Mouse (Mus musculus) gastrocnemius, postnatal 25 days (tissue): ENCODE results near the gene Gm20696. TPM values are rescaled to one million over a fixed set of nuclear protein-coding genes. Genes with fewer than 3 reads are reported as not detected.

Source experiments
- DNase-seq: peaks from one replicate; pipeline ENCODE4 v3.0.0; 2022
- total RNA-seq, 2 experiments: library from RNA; stranded (reverse); gene quantifications; 1 replicate in 1 of 2; 2 replicates in 1 of 2; pipeline ENCODE4 v1.2.3; 2021

The Gm20696 gene
- total RNA-seq, 2 experiments from 2014 or later: 1.6 to 2.0 TPM

DNA sequence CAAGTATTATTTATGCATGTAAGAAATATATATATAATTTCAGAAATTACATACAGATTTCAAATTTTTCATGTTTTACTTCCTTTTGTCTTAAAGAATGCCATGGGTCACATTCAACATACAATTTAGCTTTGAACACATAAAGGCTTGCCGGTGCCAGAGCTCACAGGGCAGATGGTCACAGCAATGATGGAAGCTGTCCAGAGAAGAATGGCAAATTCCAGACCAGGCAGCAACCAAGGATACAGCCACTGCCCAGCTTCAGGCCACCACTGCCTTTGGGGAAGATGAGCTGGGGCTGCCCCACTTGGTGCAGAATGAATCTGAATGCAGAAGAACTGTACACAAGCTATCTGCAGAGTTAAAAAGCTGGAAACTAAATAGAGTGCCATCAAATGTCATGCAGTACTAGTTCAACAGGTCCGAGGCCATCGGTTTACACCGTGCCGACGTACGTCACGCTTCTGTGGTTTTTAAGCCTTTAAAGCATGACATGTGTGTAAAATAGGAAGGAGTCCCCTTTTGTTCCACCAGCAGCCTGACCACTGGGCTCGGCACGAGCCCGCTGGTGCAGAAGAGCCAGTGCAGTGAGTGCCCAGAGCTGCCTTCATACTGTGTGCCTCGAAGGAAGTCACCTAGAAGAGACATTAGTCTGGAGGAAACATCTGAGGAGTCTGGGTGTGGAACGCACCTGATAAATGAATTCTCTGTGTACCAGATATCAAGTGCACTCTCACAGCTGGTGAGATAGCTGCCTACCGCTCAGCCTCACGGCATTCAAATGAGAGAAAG, 383.5 kb downstream of the Gm20696 start:
- DNase-seq: no peak

DNA sequence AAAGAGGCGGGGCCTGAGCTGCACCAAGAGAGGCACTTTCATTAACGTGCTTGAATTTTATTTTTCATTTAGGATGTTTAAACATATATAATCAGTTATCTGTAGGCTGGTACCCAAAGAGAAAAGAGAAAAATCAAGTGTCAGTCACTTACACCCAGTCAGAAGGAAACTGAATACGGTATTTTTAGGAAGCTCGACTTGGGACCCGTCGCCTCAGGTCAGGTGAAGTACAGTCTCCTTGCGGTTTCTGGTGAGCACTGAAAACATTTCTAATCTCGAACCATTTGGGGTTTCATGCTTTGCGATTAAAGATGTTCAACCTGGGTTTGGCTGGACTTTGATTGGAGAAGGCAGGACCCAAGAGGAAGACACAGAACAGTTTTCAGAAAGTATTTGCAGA, 385.2 kb downstream of the Gm20696 start:
- DNase-seq: no peak

DNA sequence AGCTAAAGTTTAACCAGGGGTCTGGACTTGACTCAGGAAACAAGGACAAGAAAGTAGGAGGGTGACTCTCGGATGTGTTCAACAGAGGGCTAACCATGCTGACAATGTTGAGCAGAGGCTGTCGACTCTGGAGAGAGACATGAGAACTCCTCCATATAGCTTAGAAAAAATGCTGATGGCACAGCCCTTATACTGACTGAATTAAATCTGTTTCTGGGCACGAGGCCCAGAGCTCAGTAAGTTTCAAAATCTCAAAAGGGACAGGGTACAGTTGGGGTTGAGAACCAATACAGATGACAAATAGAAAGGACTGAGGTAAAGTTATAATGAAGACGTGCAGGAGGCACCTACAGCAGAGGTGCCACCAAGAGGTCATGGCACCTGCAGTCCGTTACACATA, 386.0 kb downstream of the Gm20696 start:
- no peak for DNase-seq

DNA sequence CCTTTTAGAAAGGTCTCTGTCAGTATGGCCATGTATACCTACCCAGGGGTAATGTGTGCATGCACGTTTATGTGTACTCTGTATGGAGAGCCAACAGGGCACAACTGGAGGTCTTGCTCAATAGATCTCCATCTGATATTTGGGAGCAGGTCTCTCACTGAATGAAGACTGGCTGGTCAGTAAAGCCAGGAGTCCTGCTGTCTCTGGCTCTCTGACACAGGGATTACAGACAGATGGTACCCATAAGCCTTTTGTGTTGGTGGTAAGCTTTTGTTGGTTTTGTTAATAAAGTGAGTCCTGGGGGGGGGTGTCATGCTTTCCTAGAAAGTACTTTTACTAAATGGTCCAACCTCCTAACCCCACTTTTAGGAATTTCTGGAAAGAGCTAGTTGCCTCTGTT, 389.3 kb downstream of the Gm20696 start:
- no peak for DNase-seq

DNA sequence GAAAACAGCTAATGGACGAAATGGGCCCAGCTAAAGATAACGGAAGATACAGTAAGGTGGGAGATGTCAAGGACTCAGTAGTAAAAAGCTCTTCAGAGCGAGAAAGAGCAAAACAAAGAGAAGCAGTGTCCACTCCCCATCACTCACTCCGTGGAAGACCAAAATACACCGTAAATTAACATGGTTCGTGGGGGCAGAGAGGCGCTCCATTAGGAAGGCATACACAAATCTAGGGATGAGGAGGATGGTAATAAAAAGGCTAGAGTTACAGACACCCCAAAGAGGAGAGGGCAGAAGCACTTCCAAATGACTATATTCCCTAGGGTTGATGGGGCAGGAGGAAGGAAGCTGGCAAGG, 390.3 kb downstream of the Gm20696 start:
- DNase-seq: no peak

DNA sequence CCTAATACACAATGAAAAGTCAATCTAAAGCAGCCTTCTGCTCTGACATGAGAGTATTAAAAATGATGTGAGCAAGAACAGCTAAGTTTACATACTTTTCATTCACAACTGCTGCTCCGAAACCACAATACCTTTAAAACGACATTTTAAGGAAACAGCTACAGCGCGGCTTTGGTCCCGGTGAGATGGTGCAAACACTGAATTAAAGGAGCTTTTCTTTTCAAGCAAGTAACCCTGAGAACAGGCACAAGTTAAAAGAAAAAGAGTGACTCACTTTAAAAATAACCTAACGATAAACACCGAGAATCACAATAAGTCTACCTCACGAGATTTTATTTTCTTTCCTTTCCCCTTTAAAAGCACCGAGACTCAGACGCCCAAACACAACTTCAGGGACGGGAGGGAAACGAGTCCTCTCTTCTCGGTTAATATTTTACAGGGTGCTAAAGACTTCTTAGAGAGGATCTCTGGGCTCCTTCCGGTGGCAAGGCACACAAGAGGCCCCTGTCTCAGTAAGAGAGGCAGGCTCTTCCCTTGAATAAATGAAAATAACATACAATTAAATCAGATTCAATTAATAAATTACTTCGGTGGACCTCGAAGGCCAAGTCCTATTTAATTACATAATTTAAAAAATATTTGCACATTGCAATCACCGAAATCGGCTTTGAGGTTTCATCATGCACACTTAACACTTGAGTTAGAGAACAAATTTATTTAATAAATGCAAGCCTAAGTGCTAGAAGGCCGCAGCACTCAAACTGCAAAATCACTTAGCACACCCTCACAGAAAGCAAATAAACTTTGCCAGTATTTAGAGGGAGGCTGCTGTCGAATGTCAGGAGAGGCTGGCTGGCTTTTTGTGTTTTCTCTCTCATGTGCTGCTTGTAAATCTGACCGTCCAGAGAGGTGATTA, 391.0 kb downstream of the Gm20696 start:
- DNase-seq: no peak

DNA sequence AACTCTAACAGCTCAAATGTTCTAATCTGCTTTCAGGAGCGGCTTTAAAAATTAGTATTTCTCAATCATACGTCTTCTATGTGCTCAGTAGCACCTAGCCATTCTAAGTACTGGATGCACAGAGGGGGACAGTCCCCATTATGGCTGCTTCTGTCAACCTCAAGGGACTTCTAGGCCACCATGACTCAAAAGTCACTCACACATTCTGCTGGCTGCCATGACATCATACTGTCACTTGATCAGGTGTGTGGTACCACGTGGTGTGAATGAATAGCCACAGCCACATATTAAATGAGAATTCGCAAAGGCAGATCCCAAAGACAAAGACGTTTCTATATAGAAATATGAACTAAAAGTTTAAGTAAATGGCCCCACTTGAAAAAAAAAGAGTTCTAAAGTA, 391.9 kb downstream of the Gm20696 start:
- no peak for DNase-seq

DNA sequence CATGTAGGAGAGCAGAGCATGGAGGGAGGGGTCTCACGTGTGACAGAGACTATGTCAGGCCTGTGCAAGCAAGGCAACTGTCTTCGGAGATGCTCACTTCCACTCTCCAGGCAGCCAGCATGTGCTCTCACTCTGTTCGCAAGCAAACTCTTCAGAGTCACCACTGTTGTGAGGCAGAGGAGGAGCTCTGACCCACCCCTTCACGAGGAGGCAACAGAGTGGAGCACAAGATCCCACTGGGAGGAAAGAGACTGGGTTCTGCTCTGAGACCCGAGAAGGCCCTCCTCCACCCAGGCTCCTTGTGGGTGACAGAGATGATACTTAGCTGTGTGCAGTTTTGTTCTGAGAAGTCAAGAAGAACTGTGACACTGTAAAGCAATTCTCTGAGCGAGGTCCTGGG, 392.4 kb downstream of the Gm20696 start:
- DNase-seq: no peak

DNA sequence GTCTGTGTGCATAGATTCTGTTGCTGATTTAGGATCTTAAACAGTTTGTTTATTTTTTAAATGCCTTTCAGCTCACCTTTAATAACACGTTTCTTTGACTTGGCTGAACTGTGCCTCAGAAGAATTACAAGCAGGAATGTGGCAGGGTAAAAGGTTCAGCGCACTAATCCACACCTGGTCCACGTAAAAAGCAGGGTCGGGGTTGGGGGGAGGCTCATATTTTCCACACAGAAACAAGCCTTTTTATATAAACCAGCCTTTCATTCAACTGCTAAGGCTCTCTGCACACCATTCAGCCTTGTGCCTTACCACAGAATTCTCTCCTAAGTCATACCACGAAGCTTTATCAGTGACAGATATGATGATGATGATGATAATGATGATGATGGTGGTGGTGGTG, 393.4 kb downstream of the Gm20696 start:
- no peak for DNase-seq

DNA sequence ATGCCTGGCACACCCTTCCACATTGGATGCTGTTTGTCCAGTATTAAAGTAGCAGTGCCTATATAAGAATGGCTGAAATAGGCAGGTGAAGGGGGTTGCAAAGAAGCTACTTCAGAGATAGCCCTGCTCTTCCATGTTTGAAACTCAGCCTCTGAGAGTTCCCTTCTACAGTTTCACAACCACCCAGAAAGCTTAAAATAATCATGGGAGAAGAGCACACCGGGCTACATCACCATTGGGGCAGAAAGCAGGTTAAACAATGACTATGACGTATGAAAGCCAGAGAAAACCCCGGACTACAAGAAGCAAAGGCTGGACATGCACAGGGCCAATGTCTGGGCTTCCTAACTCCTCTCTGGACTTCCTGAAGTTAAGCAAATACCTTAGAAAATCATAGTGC, 394.4 kb downstream of the Gm20696 start:
- DNase-seq: no peak

DNA sequence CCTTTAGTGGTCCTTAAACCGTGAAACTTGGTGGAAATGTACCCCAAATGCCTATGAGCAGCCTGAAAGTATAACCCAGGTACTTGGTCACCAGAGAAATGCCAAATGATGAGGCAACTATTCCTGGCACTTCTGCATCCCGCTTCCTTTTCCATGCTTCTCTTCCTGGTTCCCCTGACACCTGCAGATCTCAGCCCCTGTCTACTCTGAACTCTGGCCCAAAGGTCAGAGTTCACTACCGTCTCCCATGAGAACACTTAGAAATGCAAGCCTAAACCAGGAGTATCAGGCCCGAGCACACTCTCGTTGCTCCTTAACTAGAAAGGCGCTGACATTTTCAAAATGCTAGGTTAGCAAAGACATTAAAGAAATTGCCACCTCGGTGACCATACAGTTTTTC, 394.9 kb downstream of the Gm20696 start:
- DNase-seq: no peak

DNA sequence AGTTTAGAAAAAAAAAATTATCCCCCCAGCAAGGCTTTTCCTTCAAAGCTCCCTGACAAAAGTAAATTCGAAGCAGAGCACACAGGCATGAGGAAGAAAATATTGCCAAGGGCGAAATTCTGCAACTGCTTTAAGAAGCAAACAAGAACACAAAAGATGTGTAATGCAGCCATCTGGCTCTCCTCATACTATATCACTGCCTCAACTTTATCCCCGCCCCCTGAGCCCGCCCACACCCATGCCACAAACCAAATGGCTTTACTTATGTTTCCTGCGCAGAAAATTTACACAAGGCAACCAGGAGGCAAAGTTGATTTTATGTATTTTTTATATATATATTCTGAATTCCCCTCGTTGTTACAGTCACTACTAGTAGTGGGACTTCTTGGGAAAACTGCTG, 396.7 kb downstream of the Gm20696 start:
- no peak for DNase-seq

DNA sequence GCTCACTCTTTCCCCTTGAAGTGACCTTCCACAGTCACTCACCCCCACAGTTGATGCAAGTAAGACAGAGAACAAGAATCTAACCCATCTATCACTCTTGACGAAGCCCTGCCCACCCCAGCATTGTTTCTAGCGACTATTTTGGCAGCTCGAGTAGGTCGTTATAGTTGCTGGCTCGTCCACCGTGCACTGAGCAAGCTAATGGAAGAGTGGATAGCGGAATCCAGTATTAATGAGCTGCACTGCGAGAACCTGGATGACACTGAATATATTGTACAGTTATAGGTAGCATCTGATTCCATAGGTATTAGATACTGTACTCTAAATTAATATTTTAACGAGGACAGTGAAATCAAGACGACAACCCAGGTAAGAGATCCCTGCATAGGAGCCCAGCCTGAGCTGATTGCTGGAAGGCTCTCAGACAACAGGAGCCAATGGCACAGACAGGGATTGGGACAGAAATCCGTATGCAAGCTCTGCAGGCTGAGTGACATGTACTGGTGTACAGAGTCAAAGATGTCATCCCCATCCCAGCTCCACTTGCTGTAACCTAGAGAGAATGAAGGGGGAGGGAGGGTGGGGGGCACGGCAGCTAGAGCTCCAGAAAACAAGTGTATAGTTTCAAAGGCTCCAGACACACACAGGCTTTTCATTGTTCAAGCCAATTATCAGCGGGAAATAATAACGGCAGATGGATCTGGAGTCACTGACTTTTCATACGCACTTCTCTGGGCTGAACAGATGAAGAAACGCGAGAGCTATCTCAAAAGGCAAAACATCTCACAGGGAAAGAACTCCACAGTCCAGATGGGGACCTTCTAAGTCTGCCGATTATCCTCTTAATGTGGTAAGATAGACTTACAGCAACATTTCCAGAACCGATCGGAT, 398.2 kb downstream of the Gm20696 start:
- no peak for DNase-seq

DNA sequence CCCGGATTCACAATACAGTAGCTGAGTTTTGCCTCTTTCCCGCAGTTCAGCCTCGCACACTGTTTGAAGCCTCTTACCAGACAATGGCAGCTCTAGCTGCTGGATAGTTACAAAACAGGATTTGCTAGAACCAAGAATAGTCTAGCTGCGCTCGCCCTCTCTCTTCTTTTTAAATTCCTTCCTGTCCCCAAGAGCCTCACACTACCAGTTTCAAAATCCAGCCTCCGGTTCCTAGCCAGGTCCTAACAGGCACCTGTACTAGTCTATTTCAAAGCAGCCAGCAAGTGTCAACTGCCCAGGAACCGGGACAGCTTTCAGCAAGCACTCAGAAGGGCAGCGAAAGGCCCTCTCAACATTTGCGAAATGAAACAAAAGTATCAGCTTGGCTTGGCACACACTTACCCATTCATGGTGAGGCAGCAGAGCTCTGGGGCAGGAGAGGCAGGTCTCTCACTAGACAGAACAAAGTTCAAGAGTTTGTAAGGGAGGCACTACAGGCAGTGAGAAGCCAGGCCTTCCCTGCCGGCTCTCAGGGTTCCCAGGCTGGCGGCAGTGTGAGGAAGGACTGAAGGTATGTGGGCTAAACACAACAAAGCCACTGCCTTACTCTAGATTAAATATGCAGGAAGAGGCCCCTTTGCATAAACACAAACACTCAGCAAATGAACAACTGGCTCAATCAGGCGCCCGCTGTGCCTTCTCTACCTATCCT, 400.5 kb downstream of the Gm20696 start:
- DNase-seq: no peak

DNA sequence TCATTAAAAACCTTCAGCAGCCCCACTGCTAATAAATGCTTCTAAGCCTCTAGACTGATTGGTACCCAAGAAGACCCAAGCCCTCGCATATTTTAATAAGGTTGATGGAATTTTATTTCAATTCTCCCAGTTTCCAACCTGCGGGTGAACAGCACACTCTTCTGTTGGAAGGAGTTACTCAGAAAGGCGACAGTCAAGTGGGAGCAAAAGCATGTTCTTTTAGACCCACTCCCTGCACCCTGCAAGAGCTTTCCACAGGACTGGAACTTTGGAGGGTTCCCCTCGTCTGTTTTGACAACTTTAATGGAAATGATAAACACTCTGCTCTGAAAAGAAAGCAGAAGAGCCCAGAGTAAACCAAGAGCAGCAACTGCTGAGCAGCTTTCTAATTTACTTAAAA, 401.4 kb downstream of the Gm20696 start:
- DNase-seq: no peak

DNA sequence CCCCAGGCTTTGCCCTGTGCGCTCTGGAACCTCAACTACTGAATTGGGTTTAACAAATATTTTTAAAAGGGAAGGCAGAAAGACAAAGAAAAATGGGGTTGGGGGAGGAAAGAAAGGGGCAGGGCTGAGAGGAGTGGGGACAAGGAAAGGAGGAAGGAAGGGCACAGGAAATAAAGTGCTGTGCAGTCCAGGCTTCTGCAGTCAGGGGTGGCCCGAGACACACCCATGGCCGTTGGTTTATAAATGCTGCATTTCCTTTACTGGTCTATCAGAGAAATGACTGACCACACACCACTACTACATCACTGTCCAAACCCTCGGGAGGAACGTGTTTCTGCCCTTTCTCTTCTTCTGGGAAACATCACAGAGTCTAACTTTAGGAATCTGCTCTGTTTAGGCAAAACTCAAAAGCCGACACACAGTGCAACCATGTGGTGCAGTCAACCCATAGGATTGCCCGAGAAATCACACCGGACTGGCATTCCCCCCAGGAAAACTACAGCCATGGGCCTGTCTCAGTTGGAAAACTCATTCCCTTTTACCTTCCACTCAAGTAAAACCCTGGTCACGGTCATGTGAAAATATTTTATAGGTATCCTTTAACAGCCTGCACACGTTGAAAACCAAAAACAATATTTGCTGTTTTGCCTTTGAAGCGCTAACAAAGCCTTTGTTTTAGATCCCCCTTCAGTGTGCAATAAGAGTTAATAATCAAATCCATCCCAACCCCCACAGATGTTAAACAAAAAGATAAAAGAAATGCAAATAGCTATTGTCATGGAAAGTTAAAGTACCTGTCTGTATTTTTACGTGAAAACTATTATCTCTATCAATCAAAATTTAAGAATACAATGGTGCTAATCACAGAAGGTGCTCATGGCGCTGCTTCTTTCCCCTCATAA, 402.2 kb downstream of the Gm20696 start:
- DNase-seq: no peak

DNA sequence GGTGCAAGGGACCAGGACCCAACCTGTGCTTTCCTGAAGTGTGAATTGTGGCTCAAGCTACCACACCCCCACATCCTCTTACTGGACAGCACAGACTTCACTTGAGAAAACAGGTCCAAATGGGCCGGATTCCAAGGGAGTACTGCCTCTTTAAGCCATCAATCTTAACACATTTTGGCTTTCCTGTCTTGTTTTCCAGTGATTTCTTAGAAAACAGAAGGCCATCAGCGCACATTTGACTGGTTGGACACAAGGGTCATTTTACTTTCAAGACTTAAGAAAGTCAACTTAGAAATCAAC, 402.8 kb downstream of the Gm20696 start:
- no peak for DNase-seq

DNA sequence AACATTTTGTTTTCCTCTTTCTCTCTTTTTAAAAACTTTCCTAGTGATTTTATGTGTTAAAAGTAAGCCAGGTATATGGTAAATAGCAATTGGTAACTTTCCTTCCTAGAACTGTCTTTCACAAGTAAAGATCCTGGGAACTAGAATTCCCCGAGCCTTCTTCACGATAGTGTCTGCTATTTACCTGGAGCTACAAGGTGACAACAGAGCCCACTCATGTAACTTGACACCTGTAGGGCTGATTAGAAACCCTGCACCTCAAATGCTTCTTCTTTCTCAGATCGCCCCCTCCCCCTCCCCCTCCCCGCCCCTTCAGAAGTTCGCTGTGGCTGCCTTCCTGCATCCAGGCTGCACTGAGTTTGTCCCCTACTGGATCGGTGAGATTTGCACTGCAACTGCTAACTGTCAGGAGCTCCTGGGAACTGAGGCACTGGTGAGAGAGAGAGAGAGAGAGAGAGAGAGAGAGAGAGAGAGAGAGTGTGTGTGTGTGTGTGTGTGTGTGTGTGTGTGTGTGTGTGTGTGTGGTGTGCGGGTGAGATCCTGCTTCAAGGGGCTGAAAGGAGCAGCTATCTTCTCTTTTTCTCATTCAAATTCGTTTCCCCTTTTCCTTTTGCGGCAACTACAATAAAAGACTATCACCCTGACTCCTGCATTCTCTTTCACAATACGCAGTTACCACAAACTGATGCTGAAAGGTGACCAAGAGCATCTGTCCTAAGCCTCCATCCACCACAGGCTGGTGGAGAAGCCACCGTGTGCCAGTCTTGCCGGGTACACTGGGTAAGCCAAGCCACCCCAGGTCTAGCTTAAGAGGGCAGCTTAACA, 403.3 kb downstream of the Gm20696 start:
- DNase-seq: no peak

DNA sequence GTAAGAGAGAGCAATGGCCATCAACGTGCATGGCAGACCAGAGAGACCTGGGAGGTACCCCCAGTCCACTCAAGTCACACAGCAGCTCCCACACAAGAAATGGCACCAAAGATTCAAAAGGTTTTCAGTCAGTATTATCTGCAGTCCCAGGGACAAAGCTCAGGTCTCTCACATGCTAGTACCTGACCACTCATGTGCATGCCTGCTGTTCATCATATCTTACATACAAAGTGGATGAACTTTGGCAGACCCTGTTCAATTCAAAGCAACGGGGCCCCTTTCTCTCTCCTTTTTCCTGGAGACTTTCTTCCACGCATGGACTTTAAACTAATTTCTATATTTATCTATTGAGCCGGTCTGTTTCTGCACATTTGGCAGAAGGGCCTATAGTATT, 404.9 kb downstream of the Gm20696 start:
- DNase-seq: no peak
